Mouse (Mus musculus): ENCODE measurements around the gene Xrcc2. TPM values are rescaled to one million over a fixed set of nuclear protein-coding genes. Genes with fewer than 3 reads are reported as not detected.

The Xrcc2 gene
- 6.5 TPM for polyA plus RNA-seq (2015; fragmentation: Illumina TruSeq; extraction: RNeasy Lipid Tissue Mini Kit (QIAGEN cat#74804); ENCODE audit: low read depth, low replicate concordance)

GRCm38 (mm10) chr5:25705567-25706349, at the start of gene Xrcc2:
Gene Xrcc2, minus strand, starts transcription at chr5:25705825.

Other genes starting within 250 kb of the Xrcc2 start
- 29.5 TPM for gene Kmt2c, start 207.0 kb downstream of the Xrcc2 start, polyA plus RNA-seq (2015; fragmentation: Illumina TruSeq; extraction: RNeasy Lipid Tissue Mini Kit (QIAGEN cat#74804); ENCODE audit: low read depth, low replicate concordance)
- not detected for gene Cct8l1, start 189.8 kb downstream of the Xrcc2 start, polyA plus RNA-seq (2015; fragmentation: Illumina TruSeq; extraction: RNeasy Lipid Tissue Mini Kit (QIAGEN cat#74804); ENCODE audit: low read depth, low replicate concordance)
- gene Actr3b, start 54.2 kb upstream of the Xrcc2 start, polyA plus RNA-seq (2015; fragmentation: Illumina TruSeq; extraction: RNeasy Lipid Tissue Mini Kit (QIAGEN cat#74804); ENCODE audit: low read depth, low replicate concordance): 146 TPM
- not detected for gene Gm21663, start 236.6 kb upstream of the Xrcc2 start, polyA plus RNA-seq (2015; fragmentation: Illumina TruSeq; extraction: RNeasy Lipid Tissue Mini Kit (QIAGEN cat#74804); ENCODE audit: low read depth, low replicate concordance)
- not detected for gene Gm21671, start 248.6 kb upstream of the Xrcc2 start, polyA plus RNA-seq (2015; fragmentation: Illumina TruSeq; extraction: RNeasy Lipid Tissue Mini Kit (QIAGEN cat#74804); ENCODE audit: low read depth, low replicate concordance)